Mouse (Mus musculus) hindbrain, embryonic 11.5 days (tissue): ENCODE measurements at regions not wholly inside any gene's neighbourhood (a gene's known extent, or its start where the extent isn't known, plus 50 kb on each side); places are given as distances from the start of the nearest gene placed in this dataset.

Experiments
- ATAC-seq: fragments of 200-750 bp; cut with Nextera tagmentation; 2 replicates; pipeline ENCODE4 v1.8.0; 2017; ENCODE audit warnings: mild to moderate bottlenecking, moderate TSS enrichment, moderate library complexity; ENCODE audit not compliant: low FRiP score
- DNase-seq: peaks from one replicate; pipeline ENCODE4 v3.0.0-alpha.2; 2015; ENCODE audit warnings: low spot score
- H3K27ac ChIP-seq: fragments of 300-500 bp; sonication (generic); 2 replicates; pipeline ENCODE4 v1.5.1; 2014; ENCODE audit warnings: mild to moderate bottlenecking, low read depth, low read length
- H3K27me3 ChIP-seq: fragments of 300-500 bp; sonication (generic); 2 replicates; pipeline ENCODE4 v1.6.1; 2014; ENCODE audit warnings: mild to moderate bottlenecking, low read length, moderate library complexity, mixed read lengths; ENCODE audit not compliant: control insufficient read depth, insufficient read depth
- H3K36me3 ChIP-seq: fragments of 300-500 bp; sonication (generic); 2 replicates; pipeline ENCODE4 v1.6.1; 2014; ENCODE audit warnings: mild to moderate bottlenecking, low read length, moderate library complexity, mixed read lengths; ENCODE audit not compliant: control insufficient read depth, insufficient read depth
- H3K4me1 ChIP-seq: fragments of 300-500 bp; sonication (generic); replicated peaks from 2 replicates; pipeline ENCODE4 v1.6.1; 2014; ENCODE audit warnings: low read length, mixed read lengths; ENCODE audit not compliant: control insufficient read depth, insufficient read depth
- H3K4me2 ChIP-seq: fragments of 300-500 bp; sonication (generic); replicated peaks from 2 replicates; pipeline ENCODE4 v1.6.1; 2014; ENCODE audit warnings: mild to moderate bottlenecking, low read depth, low read length
- H3K4me3 ChIP-seq: fragments of 300-500 bp; sonication (generic); 2 replicates; pipeline ENCODE4 v1.5.1; 2014; ENCODE audit warnings: low read depth, low read length
- H3K9ac ChIP-seq: fragments of 300-500 bp; sonication (generic); 2 replicates; pipeline ENCODE4 v1.6.1; 2014; ENCODE audit warnings: low read depth, low read length
- H3K9me3 ChIP-seq: fragments of 300-500 bp; sonication (generic); 2 replicates; pipeline ENCODE4 v1.6.1; 2016; ENCODE audit warnings: low read length; ENCODE audit not compliant: control insufficient read depth
- WGBS: fragments of 180-500 bp; shearing (Covaris S2); extraction: QIAGEN DNeasy Blood & Tissue Kit; methylation state at CpG from one replicate; pipeline ENCODE4 v1.1.7; 2014; 5-methylcytosine and 5-hydroxymethylcytosine counted together

- Histone ChIP-seq H3K27ac (no peak overlapping the region), H3K9me3 (no peaks in the 10 kb centered on the region), H3K9ac (no peak overlapping the region), H3K4me1 (no peaks in the 10 kb centered on the region), H3K4me3 (no peak overlapping the region), H3K4me2 (no peak overlapping the region), H3K36me3 (no peaks in the 10 kb centered on the region), H3K27me3 (no peaks in the 10 kb centered on the region)
- WGBS, result 37% methylated on average over 2 of the region's 2 CpGs
- DNase-seq (no peak), ATAC-seq (no peak)
Observed at GRCm38 (mm10) chr1:186458099-186458637, 247.6 kb downstream of the Tgfb2 start.

- H3K36me3 ChIP-seq, result no peaks in the 10 kb centered on the region
- WGBS, result 82% methylated on average over 8 of the region's 8 CpGs
- H3K9me3 ChIP-seq, result no peaks in the 10 kb centered on the region
- H3K9ac ChIP-seq, result no peak overlapping the region
- H3K4me2 ChIP-seq, result no peak overlapping the region
- no peak for DNase-seq
- H3K4me3 ChIP-seq, result no peak overlapping the region
- H3K4me1 ChIP-seq, result no peaks in the 10 kb centered on the region
- no peak for ATAC-seq
- H3K27me3 ChIP-seq, result no peaks in the 10 kb centered on the region
- H3K27ac ChIP-seq, result no peak overlapping the region
Observed at GRCm38 (mm10) chr1:186457098-186457497, 248.7 kb downstream of the Tgfb2 start.

GRCm38 (mm10) chr1:186456131-186456530 lies 249.7 kb downstream of the Tgfb2 start:
- no peak for ATAC-seq
- H3K4me1 ChIP-seq, result no peaks in the 10 kb centered on the region
- no peaks in the 10 kb centered on the region for H3K9me3 ChIP-seq
- no peaks in the 10 kb centered on the region for H3K27me3 ChIP-seq
- peak; percentile 42 for DNase-seq
- no peak overlapping the region for H3K27ac ChIP-seq
- H3K36me3 ChIP-seq, result no peaks in the 10 kb centered on the region
- H3K9ac ChIP-seq, result no peak overlapping the region
- H3K4me3 ChIP-seq, result no peak overlapping the region
- no peak overlapping the region for H3K4me2 ChIP-seq
- WGBS, result 97% methylated on average over 3 of the region's 3 CpGs

DNA sequence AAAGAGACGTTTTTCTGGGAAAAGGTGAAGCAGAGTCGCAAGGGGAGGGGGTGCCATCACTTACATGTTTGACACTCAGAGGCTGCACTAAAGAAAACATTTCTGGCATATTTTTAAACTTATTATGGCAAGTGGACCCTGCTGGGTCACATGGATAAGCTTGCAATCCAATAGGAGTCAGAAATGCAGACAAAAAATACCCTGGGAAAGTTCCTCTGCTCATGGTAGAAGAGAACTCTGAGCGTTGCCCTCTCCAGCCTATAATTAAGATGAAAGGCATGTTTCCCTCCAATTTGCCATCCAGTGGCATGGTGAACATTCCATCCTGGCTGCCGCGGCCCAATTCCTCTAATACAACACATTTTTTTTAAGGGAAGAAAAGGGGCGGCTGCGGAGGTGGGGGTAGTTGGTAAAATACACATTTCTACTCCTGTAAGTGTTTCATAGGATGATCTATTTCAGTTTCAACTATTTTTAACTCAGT lies 250.6 kb downstream of the Tgfb2 start:
- Histone ChIP-seq H3K27me3 (no peaks in the 10 kb centered on the region), H3K4me2 (no peak overlapping the region), H3K9ac (no peak overlapping the region), H3K4me1 (no peaks in the 10 kb centered on the region), H3K9me3 (no peaks in the 10 kb centered on the region), H3K4me3 (no peak overlapping the region), H3K36me3 (no peaks in the 10 kb centered on the region), H3K27ac (no peak overlapping the region)
- 84% methylated on average over 7 of the region's 7 CpGs for WGBS
- no peak for DNase-seq
- ATAC-seq, result no peak

- no peak overlapping the region for H3K4me3 ChIP-seq
- no peak overlapping the region for H3K9ac ChIP-seq
- WGBS, result 76% methylated on average over 4 of the region's 4 CpGs
- no peak overlapping the region for H3K27ac ChIP-seq
- no peaks in the 10 kb centered on the region for H3K9me3 ChIP-seq
- H3K4me2 ChIP-seq, result no peak overlapping the region
- H3K36me3 ChIP-seq, result no peaks in the 10 kb centered on the region
- ATAC-seq, result no peak
- H3K4me1 ChIP-seq, result no peaks in the 10 kb centered on the region
- DNase-seq, result no peak
- H3K27me3 ChIP-seq, result no peaks in the 10 kb centered on the region
Observed at GRCm38 (mm10) chr1:186454393-186455085, 251.2 kb downstream of the Tgfb2 start.

- Histone ChIP-seq H3K9ac (no peak overlapping the region), H3K27me3 (no peaks in the 10 kb centered on the region), H3K9me3 (no peaks in the 10 kb centered on the region), H3K4me1 (no peaks in the 10 kb centered on the region), H3K4me3 (no peak overlapping the region), H3K36me3 (no peaks in the 10 kb centered on the region), H3K4me2 (no peak overlapping the region), H3K27ac (peak overlapping the region; percentile 2; the same call in 1 of the 2 replicates)
- WGBS, result 38% methylated on average over 16 of the region's 16 CpGs
- peak; percentile 28 for DNase-seq
- ATAC-seq, result peak; percentile 54; the same call in 1 of the 2 replicates
Observed at GRCm38 (mm10) chr1:186448841-186449650, 256.7 kb downstream of the Tgfb2 start.

DNA sequence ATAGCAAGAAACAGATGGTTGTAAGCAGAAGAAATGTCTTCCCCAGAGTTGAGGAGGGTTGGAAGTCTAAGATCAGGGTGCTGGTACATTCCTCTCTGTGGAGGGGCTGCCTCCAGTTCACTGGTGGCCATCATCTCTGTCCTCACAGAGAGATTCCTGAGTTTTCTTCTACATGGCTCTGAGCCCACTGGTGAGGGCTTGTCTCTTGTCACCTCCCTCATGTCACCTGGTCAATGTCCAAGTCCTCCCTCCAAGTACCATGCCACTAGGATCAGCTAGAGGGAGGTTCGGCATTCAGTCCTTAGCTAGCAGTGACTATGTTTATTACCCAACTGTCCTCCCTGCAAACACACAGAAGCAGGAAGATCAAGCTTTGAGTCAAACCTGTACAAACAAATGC lies 258.3 kb downstream of the Tgfb2 start:
- 84% methylated on average over 1 of the region's 1 CpGs for WGBS

GRCm38 (mm10) chr1:186444701-186445131 lies 261.1 kb downstream of the Tgfb2 start:
- no peak for DNase-seq
- ATAC-seq, result no peak
- H3K4me1 ChIP-seq, result no peaks in the 10 kb centered on the region
- H3K4me3 ChIP-seq, result no peak overlapping the region
- H3K4me2 ChIP-seq, result no peak overlapping the region
- H3K27ac ChIP-seq, result no peak overlapping the region
- no peak overlapping the region for H3K9ac ChIP-seq
- no peaks in the 10 kb centered on the region for H3K9me3 ChIP-seq
- H3K36me3 ChIP-seq, result no peaks in the 10 kb centered on the region
- no peaks in the 10 kb centered on the region for H3K27me3 ChIP-seq
- 85% methylated on average over 5 of the region's 5 CpGs for WGBS

More for the DNA sequence above, 258.3 kb downstream of the Tgfb2 start:
- ATAC-seq (no peak), DNase-seq (no peak)
- Histone ChIP-seq H3K4me3 (no peak overlapping the region), H3K4me2 (no peak overlapping the region), H3K9ac (no peak overlapping the region), H3K4me1 (no peaks in the 10 kb centered on the region), H3K9me3 (no peaks in the 10 kb centered on the region), H3K27me3 (no peaks in the 10 kb centered on the region), H3K27ac (no peak overlapping the region), H3K36me3 (no peaks in the 10 kb centered on the region)
